13 mouse cellular contexts compared by ENCODE assay signal in the genomic region with DNA sequence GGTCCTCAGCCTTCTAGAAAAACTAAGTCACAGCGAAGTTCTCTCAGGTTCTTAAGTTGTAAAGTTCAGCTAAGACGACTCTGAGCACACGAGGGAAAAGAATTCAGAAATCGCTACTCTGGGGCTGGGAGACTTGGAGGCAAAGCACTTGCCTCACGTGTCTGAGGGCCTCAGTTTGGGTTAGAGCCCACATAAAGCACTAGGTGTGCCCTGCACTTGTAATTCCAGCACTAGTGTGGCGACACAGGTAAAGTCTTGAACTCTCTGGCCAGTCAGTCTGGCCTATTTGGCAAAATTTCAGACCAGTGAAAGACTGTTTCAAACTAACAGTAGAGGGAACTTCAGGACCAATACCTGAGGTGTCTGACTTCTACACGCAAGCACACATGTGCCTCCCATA.
"Had no signal": no experiment of that assay in that cellular context is flagged by ENCODE, and none has a peak within 500 bp of the region (broad histone marks: within the 10 kb centered on the region; RNA-seq: fewer than 3 reads in every experiment).

No protein-coding gene starts in this region.

- H3K27ac ChIP-seq: intestine, embryonic 15.5 days; limb, embryonic 15.5 days; liver, embryonic 12.5 days; macrophage; neural tube, embryonic 12.5 days had no signal

- H3K4me1 ChIP-seq: liver, embryonic 12.5 days had no signal

- H3K4me2 ChIP-seq: intestine, embryonic 15.5 days; limb, embryonic 15.5 days; liver, embryonic 12.5 days; midbrain, embryonic 11.5 days; midbrain, embryonic 15.5 days; neural tube, embryonic 12.5 days had no signal

- H3K36me3 ChIP-seq: intestine, embryonic 15.5 days; limb, embryonic 15.5 days; liver, embryonic 12.5 days; midbrain, embryonic 15.5 days; neural tube, embryonic 12.5 days had no signal

- H3K9me3 ChIP-seq: intestine, embryonic 15.5 days; limb, embryonic 15.5 days; liver, embryonic 12.5 days; megakaryocyte, embryonic 14.5 days; midbrain, embryonic 15.5 days; neural tube, embryonic 12.5 days had no signal

- ATAC-seq: intestine, embryonic 15.5 days; liver, embryonic 12.5 days; midbrain, embryonic 15.5 days had no signal

- DNase-seq: kidney, adult 18-20 months; kidney, postnatal 10 days; kidney, postnatal 4 days; thymus, adult 18-20 months; thymus, postnatal 14 days had no signal

- H3K27me3 ChIP-seq: intestine, embryonic 15.5 days; limb, embryonic 15.5 days; liver, embryonic 12.5 days; megakaryocyte, embryonic 14.5 days; midbrain, embryonic 15.5 days; neural tube, embryonic 12.5 days had no signal

- H3K9ac ChIP-seq: intestine, embryonic 15.5 days; limb, embryonic 15.5 days; liver, embryonic 12.5 days; midbrain, embryonic 15.5 days; neural tube, embryonic 12.5 days had no signal

- H3K4me3 ChIP-seq: intestine, embryonic 15.5 days; limb, embryonic 15.5 days; liver, embryonic 12.5 days; megakaryocyte, embryonic 14.5 days; midbrain, embryonic 15.5 days; neural tube, embryonic 12.5 days had no signal
